Mouse (Mus musculus) embryo, embryonic 9.5 days (tissue): ENCODE data around the gene Gm10160.
"Not testable (repeated sequence)": the region's sequence is repeated elsewhere in the genome, so short reads cannot be mapped to it uniquely, and the experiment has no call there.

Experiments
- DNase-seq: peaks from one replicate; pipeline ENCODE4 v3.0.0-alpha.2; 2017; ENCODE audit errors: extremely low spot score

Gene Gm10160

GRCm38 (mm10) chr7:81858236-81858635 lies 2.6 kb upstream of the Gm10160 start:
- DNase-seq: peak; percentile 27

GRCm38 (mm10) chr7:81856221-81856620 lies 627 bp upstream of the Gm10160 start:
- DNase-seq: no peak

- no peak for DNase-seq
Measured at GRCm38 (mm10) chr7:81854568-81855307, 856 bp downstream of the Gm10160 start.

- no peak for DNase-seq
Measured at GRCm38 (mm10) chr7:81851706-81852105, 3.9 kb downstream of the Gm10160 start.

- no peak for DNase-seq
Measured at GRCm38 (mm10) chr7:81850171-81850570, 5.4 kb downstream of the Gm10160 start.

- no peak for DNase-seq
Measured at GRCm38 (mm10) chr7:81849633-81850032, 6.0 kb downstream of the Gm10160 start.

GRCm38 (mm10) chr7:81849214-81849613 lies 6.4 kb downstream of the Gm10160 start:
- DNase-seq: no peak

GRCm38 (mm10) chr7:81847777-81848176 lies 7.8 kb downstream of the Gm10160 start:
- DNase-seq: no peak

GRCm38 (mm10) chr7:81847010-81847409 lies 8.6 kb downstream of the Gm10160 start:
- no peak for DNase-seq

GRCm38 (mm10) chr7:81846008-81846407 lies 9.6 kb downstream of the Gm10160 start:
- no peak for DNase-seq

- DNase-seq: no peak
Measured at GRCm38 (mm10) chr7:81845313-81845712, 10.3 kb downstream of the Gm10160 start.

- no peak for DNase-seq
Measured at GRCm38 (mm10) chr7:81844801-81845200, 10.8 kb downstream of the Gm10160 start.

- DNase-seq: no peak
Measured at GRCm38 (mm10) chr7:81843903-81844302, 11.7 kb downstream of the Gm10160 start.

GRCm38 (mm10) chr7:81842998-81843397 lies 12.6 kb downstream of the Gm10160 start:
- no peak for DNase-seq

- DNase-seq: no peak
Measured at GRCm38 (mm10) chr7:81842141-81842540, 13.5 kb downstream of the Gm10160 start.

GRCm38 (mm10) chr7:81841439-81841838 lies 14.2 kb downstream of the Gm10160 start:
- no peak for DNase-seq

GRCm38 (mm10) chr7:81840661-81841181 lies 14.9 kb downstream of the Gm10160 start:
- no peak for DNase-seq

- no peak for DNase-seq
Measured at GRCm38 (mm10) chr7:81839746-81840145, 15.8 kb downstream of the Gm10160 start.

GRCm38 (mm10) chr7:81837771-81838170 lies 17.8 kb downstream of the Gm10160 start:
- DNase-seq: not testable (repeated sequence)

GRCm38 (mm10) chr7:81835430-81835829 lies 20.2 kb downstream of the Gm10160 start:
- DNase-seq: no peak

- DNase-seq: no peak
Measured at GRCm38 (mm10) chr7:81834847-81835246, 20.7 kb downstream of the Gm10160 start.

GRCm38 (mm10) chr7:81829379-81829894 lies 26.2 kb downstream of the Gm10160 start, which contains the start of gene Btbd1:
Gene Btbd1, minus strand, starts transcription at chr7:81829431.
- DNase-seq: peak; percentile 83

- peak; percentile 73 for DNase-seq
Measured at GRCm38 (mm10) chr7:81828681-81829378, 26.8 kb downstream of the Gm10160 start.
